Mouse (Mus musculus) embryonic facial prominence, embryonic 12.5 days (tissue): ENCODE data around the gene AU015836. TPM values are rescaled to one million over a fixed set of nuclear protein-coding genes. Genes with fewer than 3 reads are reported as not detected.
"Not testable (repeated sequence)": the region's sequence is repeated elsewhere in the genome, so short reads cannot be mapped to it uniquely, and the experiment has no call there.

Source experiments
- ATAC-seq: fragments of 200-750 bp; cut with Nextera tagmentation; 2 replicates; pipeline ENCODE4 v1.8.0; 2017; ENCODE audit not compliant: insufficient number of reproducible peaks, insufficient read depth, low FRiP score, low TSS enrichment
- H3K27ac ChIP-seq: fragments of 300-500 bp; sonication (generic); 2 replicates; pipeline ENCODE4 v1.5.1; 2016; ENCODE audit warnings: mild to moderate bottlenecking
- H3K27me3 ChIP-seq: fragments of 300-500 bp; sonication (generic); 2 replicates; pipeline ENCODE4 v1.6.1; 2016; ENCODE audit warnings: mild to moderate bottlenecking, moderate library complexity
- H3K36me3 ChIP-seq: fragments of 300-500 bp; sonication (generic); 2 replicates; pipeline ENCODE4 v1.6.1; 2016; ENCODE audit warnings: mild to moderate bottlenecking
- H3K4me1 ChIP-seq: fragments of 300-500 bp; sonication (generic); 2 replicates; pipeline ENCODE4 v1.6.1; 2016
- H3K4me2 ChIP-seq: fragments of 300-500 bp; sonication (generic); replicated peaks from 2 replicates; pipeline ENCODE4 v1.6.1; 2016; ENCODE audit warnings: mild to moderate bottlenecking, moderate library complexity
- H3K4me3 ChIP-seq: fragments of 300-500 bp; sonication (generic); 2 replicates; pipeline ENCODE4 v1.5.1; 2016; ENCODE audit warnings: mild to moderate bottlenecking
- H3K9ac ChIP-seq: fragments of 300-500 bp; sonication (generic); 2 replicates; pipeline ENCODE4 v1.6.1; 2016; ENCODE audit warnings: mild to moderate bottlenecking, moderate library complexity
- H3K9me3 ChIP-seq: fragments of 300-500 bp; sonication (generic); 2 replicates; pipeline ENCODE4 v1.6.1; 2016; ENCODE audit warnings: mild to moderate bottlenecking, moderate library complexity
- WGBS: fragments of 180-500 bp; shearing (Covaris S2); methylation state at CpG from one replicate; pipeline ENCODE4 v1.1.7; 2016; 5-methylcytosine and 5-hydroxymethylcytosine counted together
- polyA plus RNA-seq: library from polyadenylated mRNA; unstranded; fragments of >200 nt; fragmentation: Nextera tagmentation; extraction: Ambion mirVana; gene quantifications from 2 replicates; pipeline ENCODE4 v1.2.1, GENCODE M21; 2016

Gene AU015836
- 0.10 TPM in 1 of 2 replicates, not detected in the other for polyA plus RNA-seq

DNA sequence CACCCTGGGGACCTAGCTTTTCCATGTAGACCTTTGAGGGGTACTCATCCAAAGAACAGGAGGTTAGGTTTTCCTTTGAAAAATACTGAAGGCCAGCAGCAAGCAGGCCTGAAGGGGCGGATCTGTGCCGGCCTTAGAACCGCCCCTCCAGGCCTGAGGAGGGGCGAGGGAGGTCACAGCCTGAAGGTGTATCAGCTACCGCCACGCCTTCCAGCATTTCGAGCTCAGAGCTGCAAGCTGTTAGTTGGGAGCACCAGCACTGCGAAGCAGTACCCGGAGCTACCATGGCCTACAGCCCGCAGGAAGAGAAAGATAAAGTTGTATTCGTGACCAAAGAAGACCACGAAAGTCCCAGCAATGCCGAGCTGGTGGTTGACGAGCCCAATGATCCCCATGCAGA lies at the start of gene AU015836:
Gene AU015836, plus strand, starts transcription at position 216 of the 400 bp plus-strand sequence.
- 55% methylated on average over 14 of the region's 14 CpGs for WGBS
- 0 out of 2 replicates have a peak, but pooled peaks cover 10% of the 10 kb centered on the region for H3K27me3 ChIP-seq
- no peak within 1 kb of the TSS for H3K27ac ChIP-seq
- H3K4me1 ChIP-seq: no peaks in the 10 kb centered on the region
- no peak within 1 kb of the TSS for H3K4me2 ChIP-seq
- H3K36me3 ChIP-seq: no peaks in the 10 kb centered on the region
- ATAC-seq: no peak
- no peak within 1 kb of the TSS for H3K9ac ChIP-seq
- no peak within 1 kb of the TSS for H3K4me3 ChIP-seq
- no peaks in the 10 kb centered on the region for H3K9me3 ChIP-seq

DNA sequence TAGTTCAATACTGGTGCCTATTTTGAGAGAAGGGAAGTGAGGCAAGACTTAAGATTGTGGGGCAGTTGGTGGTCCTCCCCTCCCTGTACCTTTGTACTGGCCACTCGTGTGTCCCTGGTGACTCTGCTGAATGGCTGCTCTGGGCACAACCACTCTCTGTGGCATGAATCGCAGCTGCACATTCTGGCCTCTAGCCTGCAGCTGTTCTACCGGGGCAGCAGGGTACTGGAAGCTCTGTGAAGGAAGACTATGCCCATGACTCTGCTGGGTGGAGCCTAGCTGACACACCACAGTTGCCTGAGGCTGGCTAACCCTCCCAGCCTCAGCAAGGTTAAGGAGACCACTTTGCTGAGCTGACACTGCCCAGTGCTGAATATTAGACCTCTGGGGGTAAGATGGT lies 49.4 kb upstream of the AU015836 start:
- ATAC-seq: no peak
- Histone ChIP-seq H3K9ac (no peak overlapping the region), H3K9me3 (no peaks in the 10 kb centered on the region), H3K4me2 (no peak overlapping the region), H3K4me1 (no peaks in the 10 kb centered on the region), H3K27ac (no peak overlapping the region), H3K36me3 (no peaks in the 10 kb centered on the region), H3K27me3 (0 out of 2 replicates have a peak, but pooled peaks cover 6% of the 10 kb centered on the region), H3K4me3 (no peak overlapping the region)
- WGBS: 59% methylated on average over 3 of the region's 3 CpGs

DNA sequence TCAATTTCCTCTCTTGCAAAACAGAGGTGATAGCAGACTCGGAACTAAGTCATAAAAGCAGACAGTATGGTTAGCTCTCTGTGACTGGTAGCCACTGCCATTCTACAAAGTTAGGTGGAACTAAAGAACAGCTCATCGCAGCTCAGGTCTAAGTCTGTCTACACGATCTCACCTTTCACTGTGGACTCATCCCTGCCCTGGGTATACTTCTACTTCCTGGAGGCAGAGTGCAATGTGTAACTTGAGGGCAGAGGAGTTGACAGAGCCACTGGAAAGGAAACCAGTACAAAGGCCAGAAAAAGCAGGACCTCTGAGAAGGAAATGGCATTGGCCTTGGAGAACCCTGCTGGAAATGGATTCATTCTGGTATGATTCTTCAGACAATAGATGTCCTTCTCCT lies 40.1 kb upstream of the AU015836 start:
- 83% methylated on average over 3 of the region's 3 CpGs for whole genome bisulfite sequencing
- H3K9ac ChIP-seq: no peak overlapping the region
- no peaks in the 10 kb centered on the region for H3K9me3 ChIP-seq
- no peak overlapping the region for H3K4me2 ChIP-seq
- no peak overlapping the region for H3K27ac ChIP-seq
- no peaks in the 10 kb centered on the region for H3K36me3 ChIP-seq
- no peaks in the 10 kb centered on the region for H3K4me1 ChIP-seq
- H3K27me3 ChIP-seq: no peaks in the 10 kb centered on the region
- ATAC-seq: no peak
- no peak overlapping the region for H3K4me3 ChIP-seq

DNA sequence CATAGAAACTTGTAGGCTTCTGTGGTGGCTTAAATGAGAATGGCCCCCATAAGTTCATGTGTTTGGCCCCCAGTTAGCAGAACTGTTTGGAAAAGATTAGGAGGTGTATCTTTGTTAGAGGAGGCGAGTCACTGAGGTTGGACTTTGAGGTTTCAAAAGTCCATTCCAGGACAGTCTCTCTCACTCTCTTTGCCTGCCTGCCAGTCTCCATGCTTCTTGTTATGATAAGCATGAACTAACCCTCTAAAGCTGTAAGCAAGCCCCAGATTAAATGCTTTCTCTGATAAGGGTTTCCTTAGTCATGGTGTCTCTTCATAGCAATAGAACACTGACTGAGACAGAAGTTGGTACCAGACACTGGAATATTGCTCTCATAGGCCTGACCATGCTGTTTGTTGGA lies 39.7 kb upstream of the AU015836 start:
- no peak overlapping the region for H3K27ac ChIP-seq
- WGBS: 75% methylated on average over 1 of the region's 1 CpGs
- ATAC-seq: no peak
- no peaks in the 10 kb centered on the region for H3K27me3 ChIP-seq
- no peak overlapping the region for H3K9ac ChIP-seq
- no peak overlapping the region for H3K4me3 ChIP-seq
- no peaks in the 10 kb centered on the region for H3K36me3 ChIP-seq
- H3K9me3 ChIP-seq: no peaks in the 10 kb centered on the region
- no peak overlapping the region for H3K4me2 ChIP-seq
- H3K4me1 ChIP-seq: no peaks in the 10 kb centered on the region

DNA sequence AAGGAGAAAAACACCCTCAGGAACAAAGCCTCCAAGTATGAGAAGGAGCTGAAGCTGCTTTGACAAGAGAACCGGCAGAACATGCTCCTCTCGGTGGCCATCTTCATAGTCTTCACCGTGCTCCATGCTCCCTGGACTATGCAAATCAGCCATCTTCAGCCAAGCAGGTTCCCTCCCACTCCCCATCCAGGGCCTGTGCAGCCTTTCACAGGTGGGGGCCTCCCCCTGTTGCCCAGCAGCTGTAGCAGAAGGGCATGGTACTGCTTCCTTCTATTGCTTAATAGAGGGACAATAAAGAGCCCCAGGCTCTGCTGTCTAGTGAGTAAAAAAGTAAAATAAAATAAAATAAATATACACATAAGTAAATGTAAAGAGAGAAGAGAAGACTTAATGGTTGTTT lies 36.8 kb upstream of the AU015836 start:
- H3K36me3 ChIP-seq: no peaks in the 10 kb centered on the region
- H3K9me3 ChIP-seq: no peaks in the 10 kb centered on the region
- WGBS: 70% methylated on average over 3 of the region's 3 CpGs
- no peak for ATAC-seq
- no peak overlapping the region for H3K4me2 ChIP-seq
- no peaks in the 10 kb centered on the region for H3K4me1 ChIP-seq
- H3K4me3 ChIP-seq: no peak overlapping the region
- H3K9ac ChIP-seq: no peak overlapping the region
- no peak overlapping the region for H3K27ac ChIP-seq
- H3K27me3 ChIP-seq: no peaks in the 10 kb centered on the region

DNA sequence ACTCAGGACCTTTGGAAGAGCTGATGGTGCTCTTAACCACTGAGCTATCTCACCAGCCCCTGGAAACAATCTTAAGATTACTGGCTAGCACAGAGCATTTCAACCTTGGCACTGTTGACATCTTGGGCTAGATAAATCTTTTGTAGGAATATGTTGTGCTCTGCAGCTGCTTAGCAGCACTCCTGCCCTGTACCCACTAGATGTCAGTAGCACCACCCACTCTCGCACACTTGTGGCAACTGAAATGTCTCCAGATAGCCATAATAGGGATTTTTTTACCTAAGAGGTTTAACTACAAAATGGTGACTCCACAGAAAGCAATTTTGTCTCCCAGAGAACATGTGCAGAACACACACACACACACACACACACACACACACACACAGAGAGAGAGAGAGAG lies 11.7 kb upstream of the AU015836 start:
- Histone ChIP-seq H3K9ac (no peak overlapping the region), H3K4me1 (no peaks in the 10 kb centered on the region), H3K4me3 (no peak overlapping the region), H3K9me3 (no peaks in the 10 kb centered on the region), H3K27me3 (no peaks in the 10 kb centered on the region; the same call in 1 of the 2 replicates), H3K27ac (no peak overlapping the region), H3K36me3 (no peaks in the 10 kb centered on the region), H3K4me2 (no peak overlapping the region)
- no peak for ATAC-seq
- 33% methylated on average over 1 of the region's 1 CpGs for WGBS

DNA sequence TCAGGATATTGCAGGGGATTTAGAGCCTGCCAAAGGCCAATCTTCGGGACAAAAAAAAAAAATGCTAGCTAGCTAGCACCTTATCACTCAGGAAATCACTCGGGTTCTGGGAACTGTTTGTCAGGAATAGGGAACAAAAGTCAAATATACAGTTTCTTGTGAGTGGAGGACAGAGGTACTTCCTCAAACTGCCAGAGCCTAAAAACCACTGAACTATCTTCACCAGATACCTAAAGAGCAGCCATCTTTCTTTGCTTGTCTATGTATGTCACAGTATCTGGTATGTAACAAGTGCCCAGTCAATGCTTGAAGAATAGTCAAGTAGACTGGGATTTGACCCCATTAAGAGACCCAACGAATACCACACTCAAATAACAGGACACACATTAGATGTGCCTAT lies 10.0 kb upstream of the AU015836 start:
- no peak overlapping the region for H3K27ac ChIP-seq
- H3K4me2 ChIP-seq: no peak overlapping the region
- 77% methylated on average over 3 of the region's 3 CpGs for WGBS
- H3K4me1 ChIP-seq: no peaks in the 10 kb centered on the region
- H3K36me3 ChIP-seq: no peaks in the 10 kb centered on the region
- H3K4me3 ChIP-seq: no peak overlapping the region
- H3K9ac ChIP-seq: no peak overlapping the region
- no peak for ATAC-seq
- H3K9me3 ChIP-seq: no peaks in the 10 kb centered on the region
- no peaks in the 10 kb centered on the region; the same call in 1 of the 2 replicates for H3K27me3 ChIP-seq

DNA sequence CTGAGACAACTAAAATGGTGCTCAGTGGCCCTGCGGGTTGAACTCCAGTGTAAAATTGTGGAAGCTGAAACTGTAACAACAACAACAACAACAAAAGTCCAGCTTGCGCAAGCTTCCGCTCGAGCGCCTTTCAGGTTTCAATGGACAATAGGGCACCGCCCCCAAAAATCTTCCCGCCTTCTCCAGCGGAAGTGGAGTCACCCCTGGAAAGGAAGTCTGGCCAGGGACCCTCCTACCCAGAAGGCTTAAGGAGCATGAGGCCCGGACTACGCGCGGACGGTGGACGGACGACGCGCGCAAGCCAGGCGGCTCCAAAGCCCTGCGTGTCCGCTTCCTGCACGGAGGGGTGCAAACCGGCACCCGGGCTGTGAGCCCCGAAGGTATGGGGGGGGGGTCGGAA lies 11.9 kb downstream of the AU015836 start:
- Histone ChIP-seq H3K9me3 (no peaks in the 10 kb centered on the region), H3K27ac (no peak overlapping the region), H3K4me2 (no peak overlapping the region), H3K4me3 (no peak overlapping the region), H3K27me3 (peaks cover 7% of the 10 kb centered on the region; the same call in 1 of the 2 replicates), H3K9ac (no peak overlapping the region), H3K36me3 (no peaks in the 10 kb centered on the region), H3K4me1 (no peaks in the 10 kb centered on the region)
- ATAC-seq: no peak
- 88% methylated on average over 26 of the region's 26 CpGs for WGBS

DNA sequence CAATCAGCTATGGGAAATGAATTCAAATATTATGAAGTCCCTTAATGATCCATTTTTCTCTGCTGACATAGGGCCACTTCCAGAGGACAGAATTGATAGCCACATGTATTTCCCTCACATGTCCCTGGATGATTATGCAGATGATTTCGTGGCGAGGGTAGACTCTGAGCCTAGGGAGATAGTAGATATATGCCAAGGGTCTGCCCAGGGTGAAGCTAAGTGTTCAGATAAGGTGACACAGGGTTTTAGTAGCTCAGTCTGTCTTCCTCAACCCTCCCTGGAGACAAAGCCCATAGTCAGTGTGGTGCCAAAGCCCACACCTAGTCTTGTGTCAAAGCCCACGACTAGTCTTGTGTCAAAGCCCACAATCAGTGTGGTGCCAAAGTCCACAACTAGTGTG lies 13.7 kb downstream of the AU015836 start:
- no peaks in the 10 kb centered on the region for H3K9me3 ChIP-seq
- ATAC-seq: no peak
- whole genome bisulfite sequencing: 84% methylated on average over 3 of the region's 3 CpGs
- H3K9ac ChIP-seq: no peak overlapping the region
- H3K4me3 ChIP-seq: no peak overlapping the region
- no peak overlapping the region for H3K4me2 ChIP-seq
- H3K27ac ChIP-seq: no peak overlapping the region
- H3K27me3 ChIP-seq: peaks cover 12% of the 10 kb centered on the region; the same call in 1 of the 2 replicates
- no peaks in the 10 kb centered on the region for H3K36me3 ChIP-seq
- no peaks in the 10 kb centered on the region for H3K4me1 ChIP-seq

DNA sequence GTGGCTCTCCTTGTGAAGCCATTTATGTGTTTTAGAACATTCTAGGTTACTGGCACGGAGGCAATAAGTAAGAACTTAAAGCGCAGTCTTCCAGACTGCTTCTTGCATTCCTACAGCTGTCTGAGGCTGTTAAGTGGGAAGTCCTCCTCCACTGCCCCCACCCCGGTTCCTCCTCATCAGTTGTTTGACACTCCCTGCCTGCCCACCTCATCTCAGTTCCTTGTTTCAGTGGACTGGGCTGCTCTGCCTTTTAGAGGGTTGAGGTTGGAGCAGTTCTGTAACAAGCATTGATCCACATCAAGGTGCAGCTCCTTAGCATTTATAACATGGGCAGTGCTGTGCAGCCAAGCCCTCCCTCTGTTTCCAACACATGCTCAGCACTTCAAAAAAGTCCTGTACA lies 16.6 kb downstream of the AU015836 start:
- not testable (repeated sequence) for H3K27ac ChIP-seq, H3K9me3 ChIP-seq, H3K4me3 ChIP-seq, H3K36me3 ChIP-seq, H3K4me2 ChIP-seq, ATAC-seq, H3K9ac ChIP-seq, H3K4me1 ChIP-seq
- 69% methylated on average over 3 of the region's 3 CpGs for WGBS
- peaks cover 21% of the 10 kb centered on the region for H3K27me3 ChIP-seq

DNA sequence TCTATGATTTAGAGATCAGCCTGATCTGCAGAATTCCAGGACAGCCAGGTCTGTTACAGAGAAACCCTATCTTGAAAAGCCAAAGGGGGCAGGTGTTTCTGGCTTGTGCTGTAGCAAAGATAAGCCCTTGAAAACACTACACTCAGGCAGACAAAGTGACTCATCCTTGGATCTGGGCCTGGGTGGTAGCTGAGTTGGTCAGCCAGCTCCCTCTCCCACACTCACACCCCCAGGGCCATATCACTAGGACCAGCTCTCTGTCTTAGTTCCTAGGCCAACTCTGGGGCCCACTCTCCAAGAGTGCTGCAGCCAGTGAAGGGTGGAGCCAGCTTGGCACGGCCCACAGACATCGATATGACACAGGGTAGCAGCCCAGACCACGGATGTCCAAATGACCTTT lies 38.5 kb downstream of the AU015836 start:
- Histone ChIP-seq H3K4me1 (no peaks in the 10 kb centered on the region), H3K36me3 (no peaks in the 10 kb centered on the region), H3K9ac (no peak overlapping the region), H3K4me2 (no peak overlapping the region), H3K27me3 (peaks cover 10% of the 10 kb centered on the region; the same call in 1 of the 2 replicates), H3K27ac (no peak overlapping the region), H3K9me3 (no peaks in the 10 kb centered on the region), H3K4me3 (no peak overlapping the region)
- 91% methylated on average over 3 of the region's 3 CpGs for WGBS
- ATAC-seq: no peak

DNA sequence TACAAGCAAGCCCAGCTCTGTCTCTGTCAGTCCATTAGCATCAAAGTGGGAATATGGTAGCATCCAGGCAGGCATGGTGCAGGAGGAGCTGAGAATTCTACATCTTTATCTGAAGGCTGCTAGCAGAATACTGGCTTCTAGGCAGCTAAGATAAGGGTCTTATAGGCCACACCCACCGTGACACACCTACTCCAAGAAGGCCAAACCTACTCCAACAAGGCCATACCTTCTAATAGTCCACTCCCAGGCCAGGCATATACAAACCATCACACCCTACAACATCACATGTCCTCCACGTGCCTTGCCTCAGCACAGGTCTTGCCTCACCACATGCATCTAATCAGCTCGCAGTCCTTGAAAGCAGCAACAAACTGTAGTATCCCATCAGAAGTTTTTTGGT lies 41.0 kb downstream of the AU015836 start:
- ATAC-seq: no peak
- H3K4me3 ChIP-seq: no peak overlapping the region
- 70% methylated on average over 3 of the region's 3 CpGs for WGBS
- peaks cover 18% of the 10 kb centered on the region for H3K27me3 ChIP-seq
- no peaks in the 10 kb centered on the region for H3K9me3 ChIP-seq
- no peaks in the 10 kb centered on the region for H3K36me3 ChIP-seq
- H3K9ac ChIP-seq: no peak overlapping the region
- H3K4me2 ChIP-seq: no peak overlapping the region
- no peaks in the 10 kb centered on the region for H3K4me1 ChIP-seq
- no peak overlapping the region for H3K27ac ChIP-seq

DNA sequence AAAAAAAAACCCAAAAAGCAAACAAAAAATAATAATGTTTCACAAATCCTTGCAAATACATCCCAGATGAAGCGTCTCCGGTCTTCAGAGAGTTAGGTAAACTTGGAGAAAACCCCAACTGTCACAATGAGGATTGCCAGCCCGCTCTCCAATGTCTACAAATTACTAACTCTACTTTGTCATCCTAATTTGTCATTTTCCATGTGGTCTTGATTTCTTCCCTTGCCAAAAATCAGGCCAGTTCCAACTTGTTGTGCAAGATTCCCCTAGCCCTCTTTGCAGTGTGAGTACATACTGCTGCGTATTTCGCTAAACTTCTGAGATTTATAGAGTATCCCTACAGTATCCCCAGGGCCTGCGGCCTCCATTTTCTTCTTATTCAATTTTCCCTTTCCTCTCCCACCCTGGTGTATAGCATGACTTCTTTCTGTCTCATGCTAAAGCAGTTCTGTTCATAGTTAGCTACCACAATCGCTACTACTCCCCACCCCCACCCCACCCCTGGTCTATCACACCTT lies 43.3 kb downstream of the AU015836 start:
- Histone ChIP-seq H3K9ac (no peak overlapping the region), H3K36me3 (no peaks in the 10 kb centered on the region), H3K4me3 (no peak overlapping the region), H3K27ac (no peak overlapping the region), H3K27me3 (peaks cover 23% of the 10 kb centered on the region), H3K9me3 (no peaks in the 10 kb centered on the region), H3K4me1 (no peaks in the 10 kb centered on the region), H3K4me2 (no peak overlapping the region)
- ATAC-seq: no peak
- WGBS: 72% methylated on average over 7 of the region's 7 CpGs
